Mouse (Mus musculus): ENCODE measurements around the gene Reln.

- TF ChIP-seq CTCF (IDR thresholded peaks at IDR 0.05; ENCODE audit: low read depth, low read length) (no peak), POLR2A (IDR thresholded peaks at IDR 0.05; ENCODE audit: insufficient read depth, low read length) (no peak), EP300 (IDR thresholded peaks at IDR 0.05; ENCODE audit: insufficient read depth, low read depth, low read length) (no peak)
These were observed 443.6 kb downstream of the Reln start for GRCm38 (mm10) chr5:21900891-21901290.

Measured in ES-Bruce4 (cell line).